Mouse (Mus musculus): ENCODE data around the gene Map3k21.

Gene Map3k21

DNA sequence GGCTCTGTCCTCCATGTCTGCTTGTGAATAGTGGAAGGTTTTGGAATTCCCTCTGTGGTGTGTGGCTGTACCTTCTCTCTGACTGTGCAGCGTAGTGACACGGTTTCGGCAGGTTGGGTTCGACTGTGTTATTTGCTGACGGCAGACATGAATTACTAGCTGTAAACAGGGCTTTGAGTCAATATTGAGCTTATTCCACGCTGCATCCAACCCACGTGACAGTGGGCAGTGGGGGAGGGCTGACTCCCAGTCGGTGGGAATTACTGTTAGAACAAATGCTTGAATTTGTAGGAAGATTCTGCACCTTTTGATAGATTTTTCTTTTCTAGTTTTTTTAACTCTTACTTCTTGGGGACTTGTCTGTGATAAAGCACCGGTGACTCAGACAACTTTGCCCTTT lies 4.1 kb downstream of the Map3k21 start:
- DNase-seq (ENCODE audit: low spot score in 2 of 2) = no peak

GRCm38 (mm10) chr8:125917013-125917412 lies 6.8 kb downstream of the Map3k21 start:
- no peak for DNase-seq (ENCODE audit: low spot score in 2 of 2)

DNA sequence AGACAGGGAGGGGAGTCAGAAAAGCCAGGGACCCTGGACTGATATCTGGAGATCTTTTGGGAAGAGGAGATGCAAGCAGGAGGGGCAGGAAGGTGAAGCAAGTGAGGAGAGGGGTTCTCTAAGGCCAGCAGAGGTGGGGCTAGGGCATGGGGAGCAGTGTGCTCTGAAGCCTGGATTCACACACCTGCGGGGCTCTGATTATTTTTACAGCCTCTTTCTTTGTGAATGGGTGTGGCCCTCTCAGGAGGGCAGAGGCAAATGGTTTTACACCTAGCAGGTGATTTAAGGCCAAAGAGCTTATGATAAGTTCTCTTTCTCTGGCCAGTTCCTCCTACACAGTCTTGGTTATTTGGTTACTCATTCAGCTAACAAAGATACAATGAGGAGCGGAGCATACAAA lies 8.5 kb downstream of the Map3k21 start:
- no peak for DNase-seq (ENCODE audit: low spot score in 2 of 2)

DNA sequence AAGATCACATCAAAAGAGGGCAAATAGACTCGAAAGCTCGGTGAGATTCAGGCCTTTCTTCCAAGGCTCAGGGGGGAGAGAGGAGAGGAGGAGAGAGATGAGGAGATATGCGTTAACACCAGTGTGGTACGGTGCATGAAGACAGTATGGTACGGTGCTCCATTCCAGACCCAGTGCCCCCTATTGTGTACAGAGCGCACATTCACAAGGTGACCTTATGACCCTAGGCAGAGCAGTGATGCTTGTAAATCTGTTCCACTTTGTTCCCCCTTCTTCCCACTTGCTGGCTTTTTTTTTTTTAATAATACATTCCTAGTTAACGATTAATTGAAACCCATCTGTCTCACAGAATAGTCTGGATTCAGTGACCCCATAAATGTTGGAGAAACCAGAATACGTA lies 9.3 kb downstream of the Map3k21 start:
- DNase-seq (ENCODE audit: low spot score in 2 of 2) = no peak

DNA sequence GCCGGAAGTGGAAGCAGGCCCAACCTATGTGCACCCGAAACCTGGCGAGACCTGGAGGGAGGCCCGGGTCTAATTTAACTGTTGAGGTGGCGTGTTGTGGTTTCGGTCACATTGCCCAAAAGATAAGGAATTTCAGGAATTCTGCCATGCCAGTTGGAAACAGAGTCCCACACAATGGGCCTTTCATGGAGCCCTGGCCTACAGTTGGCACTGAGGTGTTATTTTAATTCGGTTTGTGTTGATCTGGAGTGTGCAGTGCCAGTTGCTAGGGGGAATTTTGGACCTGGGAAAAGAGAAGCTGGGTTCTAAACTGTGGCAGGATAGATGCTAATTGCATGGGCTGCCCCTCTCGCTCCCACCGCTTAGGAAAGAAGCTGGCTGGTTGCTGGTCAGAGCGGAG lies 10.0 kb downstream of the Map3k21 start:
- DNase-seq (ENCODE audit: low spot score in 2 of 2) = no peak

DNA sequence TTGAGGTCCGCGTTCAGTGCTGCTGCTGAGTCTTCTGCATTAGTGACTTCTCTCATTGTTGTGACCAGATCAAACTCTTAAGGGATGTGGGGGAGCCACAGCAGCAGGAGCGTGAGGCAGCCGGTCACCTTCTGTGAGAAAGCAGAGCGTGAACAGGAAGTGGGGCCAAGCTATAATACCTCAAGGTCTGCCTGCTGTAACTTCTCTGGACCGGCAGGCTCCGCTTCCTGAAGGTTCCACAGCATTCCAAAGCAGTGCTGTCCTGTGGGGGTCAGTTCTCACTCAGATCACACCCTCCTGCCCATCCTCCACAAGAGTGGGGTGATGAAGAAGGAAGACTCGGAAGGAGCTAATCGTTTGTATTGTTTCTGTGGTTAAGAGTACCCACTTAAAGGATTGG lies 10.5 kb downstream of the Map3k21 start:
- no peak for DNase-seq (ENCODE audit: low spot score in 2 of 2)

DNA sequence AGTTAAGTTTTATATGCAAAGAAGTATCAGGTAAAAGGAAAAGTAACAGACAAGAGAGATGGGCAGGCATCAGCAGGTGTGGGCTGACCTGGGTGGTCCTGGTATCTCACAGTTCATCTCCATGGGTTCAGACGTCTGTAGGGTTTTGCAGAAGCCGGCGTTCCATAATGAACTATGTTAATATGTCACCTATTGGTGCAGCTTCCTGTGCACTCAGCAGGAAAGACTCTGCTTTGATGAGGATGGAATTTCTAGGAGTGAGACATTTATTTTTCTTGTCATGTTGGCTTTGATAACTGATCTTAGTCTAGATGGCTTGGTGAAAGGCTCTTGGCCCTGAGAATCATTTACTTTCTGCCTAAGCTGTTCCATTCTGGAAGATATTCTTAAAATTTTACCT lies 12.1 kb downstream of the Map3k21 start:
- DNase-seq (ENCODE audit: low spot score in 2 of 2) = no peak

GRCm38 (mm10) chr8:125926636-125927035 lies 16.4 kb downstream of the Map3k21 start:
- DNase-seq (ENCODE audit: low spot score in 2 of 2) = no peak

GRCm38 (mm10) chr8:125930276-125931046 lies 20.2 kb downstream of the Map3k21 start:
- DNase-seq (ENCODE audit: low spot score in 2 of 2) = no peak

- no peak for DNase-seq (ENCODE audit: low spot score in 2 of 2)
Observed at GRCm38 (mm10) chr8:125931822-125932221, 21.6 kb downstream of the Map3k21 start.

DNA sequence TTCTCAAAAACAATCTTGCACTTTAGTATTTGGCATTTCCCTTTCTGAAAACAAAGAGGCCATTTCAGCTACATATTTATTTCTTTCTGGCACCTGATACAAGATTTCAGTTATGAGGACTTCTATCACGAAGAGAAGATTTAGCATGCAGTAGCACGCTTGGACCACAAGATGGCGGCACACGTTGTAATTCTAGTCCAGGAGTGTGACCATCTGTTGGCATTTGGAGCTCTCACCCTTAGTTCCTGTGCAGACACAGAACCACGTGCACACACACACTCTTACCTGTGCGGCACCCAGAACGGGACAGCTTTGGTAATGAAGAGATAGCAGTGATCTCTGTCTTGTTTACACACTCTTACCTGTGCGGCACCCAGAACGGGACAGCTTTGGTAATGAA lies 25.4 kb downstream of the Map3k21 start:
- peak; percentile 49 to 52 for DNase-seq (ENCODE audit: low spot score in 2 of 2)

DNA sequence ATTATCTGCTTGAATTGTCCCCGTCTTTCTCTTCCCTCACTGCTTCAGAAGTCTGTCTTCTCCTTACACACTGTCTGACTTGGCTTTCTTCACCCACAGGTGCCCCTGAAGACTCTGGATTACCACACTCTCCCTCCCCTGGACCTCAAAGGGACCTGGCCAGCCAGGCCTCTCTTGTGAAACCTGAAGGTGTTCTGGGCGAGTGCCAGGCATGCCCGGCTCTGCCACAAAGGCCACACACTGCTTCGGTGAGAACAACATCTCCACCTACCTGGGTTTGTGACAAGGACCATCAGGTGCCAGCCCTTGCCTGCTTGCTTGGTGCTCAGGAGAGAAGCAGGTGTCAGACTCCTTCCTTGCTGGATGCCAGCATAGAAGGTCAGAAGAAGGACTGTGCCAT lies 34.3 kb downstream of the Map3k21 start:
- no peak for DNase-seq (ENCODE audit: low spot score in 2 of 2)

DNA sequence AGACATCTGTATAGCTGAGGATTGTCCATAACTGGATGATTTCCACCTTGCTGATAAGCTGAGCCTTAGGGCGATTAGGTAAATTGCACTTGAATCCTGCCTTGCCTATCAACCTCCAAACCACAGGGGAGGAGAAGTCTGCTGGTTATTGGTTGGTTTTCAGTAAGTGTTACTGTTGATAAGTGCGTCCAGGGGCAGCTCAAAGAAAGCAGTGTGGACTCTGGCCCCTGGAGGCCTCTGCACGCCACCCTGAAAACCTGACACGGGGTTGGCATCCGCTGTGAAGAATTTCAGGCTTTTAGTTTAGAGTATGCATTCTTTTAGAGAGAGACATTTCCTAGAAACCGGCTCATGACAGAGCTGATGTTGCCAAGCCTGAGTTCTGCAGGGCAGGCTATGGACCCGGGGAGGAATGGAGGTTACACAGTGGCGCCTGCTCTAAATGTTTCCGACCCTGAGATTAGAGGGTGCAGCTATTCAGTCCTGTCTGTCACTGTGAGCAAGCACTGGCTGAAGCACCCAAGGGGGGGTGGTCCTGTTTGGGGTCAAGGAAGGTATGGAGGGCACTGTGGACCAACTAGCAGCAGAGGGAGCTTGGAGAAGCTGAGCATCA lies 38.6 kb downstream of the Map3k21 start:
- DNase-seq (ENCODE audit: low spot score in 2 of 2) = no peak

DNA sequence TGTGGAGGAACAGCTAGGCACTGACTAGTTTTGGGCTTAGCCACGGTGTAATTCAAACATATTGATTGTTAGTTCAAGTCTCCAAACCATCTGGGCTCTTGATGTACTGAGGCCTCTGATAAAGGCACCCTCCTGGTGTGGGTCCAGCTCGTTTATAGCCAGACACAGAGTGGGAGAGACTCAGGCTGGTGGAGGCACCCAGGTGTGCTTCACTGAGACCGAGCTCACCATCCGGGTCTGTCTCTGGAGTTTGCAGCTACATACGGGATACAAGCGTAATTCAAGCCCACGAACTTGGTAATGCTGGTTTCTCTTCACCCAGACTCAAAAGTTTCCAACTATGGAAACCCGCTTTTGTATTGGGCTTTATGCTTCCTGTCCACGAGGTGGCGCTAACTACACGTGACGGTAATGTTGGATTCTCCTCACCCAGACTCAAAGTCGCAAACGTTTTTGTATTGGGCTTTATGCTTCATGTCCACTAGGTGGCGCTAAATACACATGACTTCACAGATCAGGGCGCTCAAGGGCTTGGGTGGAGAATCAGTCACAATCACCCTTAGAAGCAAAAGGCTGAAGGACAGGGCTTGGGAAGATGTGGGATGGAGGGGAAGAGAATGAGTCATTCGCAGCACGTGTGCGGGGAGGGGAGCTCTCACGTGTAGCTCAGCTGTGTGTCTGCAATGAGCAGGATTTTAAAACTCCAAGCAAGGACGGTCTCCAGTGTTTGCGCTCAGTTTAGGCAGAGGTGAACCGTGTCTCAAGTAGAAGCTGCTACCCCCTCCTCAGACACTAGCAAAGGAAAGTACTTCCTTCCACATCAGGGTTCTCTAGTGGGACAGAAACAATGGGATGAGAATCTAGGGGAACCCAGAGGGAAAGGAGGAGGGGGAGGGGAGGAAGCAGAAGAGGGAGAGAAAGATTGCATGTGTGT lies 40.0 kb downstream of the Map3k21 start:
- DNase-seq (ENCODE audit: low spot score in 2 of 2) = peak; percentile 54 to 76

DNA sequence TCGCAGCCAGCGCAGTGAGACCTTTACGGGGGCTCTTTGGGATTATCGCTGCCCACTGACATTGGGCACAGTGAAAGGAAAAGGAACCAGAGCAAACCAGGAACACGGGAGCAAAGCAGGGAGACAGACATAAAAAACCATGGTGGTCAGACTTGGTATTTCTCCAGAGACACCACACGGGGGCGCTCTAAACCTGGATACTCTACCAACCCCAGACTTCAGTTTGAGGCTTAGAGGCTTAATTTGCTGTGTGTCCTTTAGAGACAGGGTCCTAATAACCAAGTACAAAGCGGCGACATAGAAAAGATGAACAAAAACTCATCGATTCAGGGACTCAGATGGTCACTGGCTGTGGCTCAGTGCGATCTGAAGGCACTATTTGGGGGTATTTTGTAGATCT lies 45.4 kb downstream of the Map3k21 start:
- DNase-seq (ENCODE audit: low spot score in 2 of 2) = peak in 1 of 2 experiments; percentile 46

DNA sequence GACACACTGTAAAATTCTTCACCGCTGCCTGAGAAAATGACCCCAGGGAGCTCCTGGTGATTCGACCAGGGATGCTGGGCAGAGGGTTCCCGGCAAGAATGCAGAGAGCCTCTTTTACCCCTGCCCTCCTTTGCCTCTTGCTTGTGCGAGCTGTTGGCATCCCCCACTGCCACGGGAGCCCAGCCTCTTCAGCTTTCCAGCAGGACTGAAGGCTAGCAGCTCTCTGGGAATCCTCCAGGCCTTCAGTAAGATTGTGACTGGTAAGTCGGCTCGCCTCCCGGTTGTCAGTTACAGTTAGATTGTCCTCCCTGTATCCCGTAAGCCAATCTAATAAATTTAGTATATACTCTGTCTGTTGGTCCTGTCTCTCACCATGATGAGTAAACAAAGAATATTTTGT lies 46.5 kb downstream of the Map3k21 start:
- DNase-seq (ENCODE audit: low spot score in 2 of 2) = no peak

GRCm38 (mm10) chr8:125957226-125957993 lies 47.2 kb downstream of the Map3k21 start:
- no peak for DNase-seq (ENCODE audit: low spot score in 2 of 2)

- no peak for DNase-seq (ENCODE audit: low spot score in 2 of 2)
Observed at GRCm38 (mm10) chr8:125957994-125958368, 47.7 kb downstream of the Map3k21 start.

- peak; percentile 40 to 43 for DNase-seq (ENCODE audit: low spot score in 2 of 2)
Observed at GRCm38 (mm10) chr8:125959363-125959771, 49.1 kb downstream of the Map3k21 start.

DNA sequence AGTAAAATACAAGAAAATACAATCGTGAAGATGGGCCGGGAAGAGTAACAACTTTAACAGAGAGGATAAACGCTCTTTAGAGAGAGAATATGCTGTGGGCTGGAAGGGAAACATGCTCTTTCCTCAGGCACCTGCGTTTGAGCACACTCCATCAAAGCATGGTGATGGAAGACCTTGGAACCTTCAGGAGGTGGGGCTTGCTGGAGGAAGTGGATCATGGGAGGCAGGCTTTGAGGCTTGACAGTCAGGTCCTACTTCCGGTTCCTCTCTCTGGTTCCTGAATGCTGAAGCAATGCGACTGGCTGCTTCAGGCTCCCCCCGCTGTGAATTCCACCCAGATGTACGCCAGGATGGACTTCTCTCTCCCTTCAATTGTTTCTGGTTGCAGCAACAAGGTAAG lies 49.8 kb downstream of the Map3k21 start:
- DNase-seq (ENCODE audit: low spot score in 2 of 2) = no peak

GRCm38 (mm10) chr8:125961790-125962189 lies 51.5 kb downstream of the Map3k21 start:
- no peak for DNase-seq (ENCODE audit: low spot score in 2 of 2)

- DNase-seq (ENCODE audit: low spot score in 2 of 2) = no peak
Observed at GRCm38 (mm10) chr8:125963807-125964211, 53.6 kb downstream of the Map3k21 start.
